ENCODE assay signal across 16 mouse cellular contexts in the genomic region with DNA sequence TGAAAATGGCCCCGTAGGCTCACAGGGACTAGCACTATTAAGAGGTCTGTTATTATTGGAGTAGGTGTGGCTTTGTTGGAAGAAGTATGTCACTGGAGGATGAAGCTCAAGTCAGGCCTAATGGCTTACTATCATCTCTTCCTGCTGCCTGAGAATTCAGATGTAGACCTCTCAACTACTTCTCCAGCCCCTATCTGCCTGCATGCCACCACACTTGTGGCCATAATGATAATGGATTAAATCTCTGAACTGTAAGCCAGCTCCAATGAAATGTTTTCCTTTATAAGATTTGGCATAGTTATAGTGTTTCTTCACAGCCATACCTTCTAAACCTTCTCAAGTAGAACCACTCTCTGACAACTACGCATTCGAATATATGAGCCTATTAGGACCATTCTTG.
"Had no signal": no experiment of that assay in that cellular context is flagged by ENCODE, and none has a peak within 500 bp of the region (broad histone marks: within the 10 kb centered on the region; RNA-seq: fewer than 3 reads in every experiment).

No protein-coding gene starts in this region.

- H3K9me3 ChIP-seq: neural tube, embryonic 13.5 days; neural tube, embryonic 15.5 days; stomach, embryonic 15.5 days had no signal

- H3K4me1 ChIP-seq: neural tube, embryonic 13.5 days; stomach, embryonic 15.5 days had no signal

- H3K9ac ChIP-seq: neural tube, embryonic 13.5 days; neural tube, embryonic 15.5 days; stomach, embryonic 15.5 days had no signal

- H3K4me3 ChIP-seq: neural tube, embryonic 13.5 days; neural tube, embryonic 15.5 days; stomach, embryonic 15.5 days had no signal

- H3K27me3 ChIP-seq: neural tube, embryonic 13.5 days; neural tube, embryonic 15.5 days; stomach, embryonic 15.5 days had no signal

- H3K36me3 ChIP-seq: neural tube, embryonic 13.5 days; neural tube, embryonic 15.5 days; stomach, embryonic 15.5 days had no signal

- DNase-seq: retina, postnatal 1 day; right cerebral cortex, adult 18-20 months; right cerebral cortex, postnatal 14 days; right cerebral cortex, postnatal 25 days; right cerebral cortex, postnatal 4 days; spleen, adult 18-20 months; thymus, adult 18-20 months; thymus, adult 2 months; thymus, postnatal 14 days; thymus, postnatal 25 days; thymus, postnatal 36 days; thymus, postnatal 4 days had no signal

- H3K27ac ChIP-seq: neural tube, embryonic 13.5 days; neural tube, embryonic 15.5 days; stomach, embryonic 15.5 days; stomach, postnatal 0 days had no signal
